Mouse (Mus musculus): ENCODE data around the gene Cdc20b. TPM values are rescaled to one million over a fixed set of nuclear protein-coding genes. Genes with fewer than 3 reads are reported as not detected.

Gene Cdc20b
- not detected in 2 replicates for polyA plus RNA-seq (2021; fragmentation: Nextera tagmentation)
- long read RNA-seq, experiment 1: 0 reads
- long read RNA-seq, experiment 2: 0 reads

DNA sequence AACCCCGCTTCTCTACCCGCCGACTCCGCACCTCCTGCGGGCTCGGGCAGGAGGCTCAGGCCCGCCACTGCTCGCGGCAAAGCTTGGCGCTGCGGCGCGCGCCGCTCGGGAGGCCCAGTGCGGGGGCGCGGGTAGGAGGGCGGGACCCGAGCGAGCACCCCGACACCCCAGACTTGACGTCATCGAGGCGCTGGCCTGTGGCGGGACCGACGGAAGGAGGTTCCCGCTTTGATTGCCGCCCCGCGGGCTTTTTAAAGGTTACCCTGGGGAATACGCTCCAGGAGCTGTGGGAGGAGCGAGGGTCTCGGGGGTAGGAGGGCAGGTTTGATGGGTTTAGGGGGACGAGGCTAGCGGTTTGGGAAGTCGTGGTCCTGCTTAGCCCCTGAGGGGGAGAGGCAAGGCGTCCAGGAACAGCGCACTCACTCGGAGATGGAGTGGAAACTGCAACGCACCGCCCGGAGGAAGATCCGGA lies at the start of gene Cdc20b:
Cdc20b (plus strand) TSS at position 162 of the 472 bp plus-strand sequence.

GRCm38 (mm10) chr13:112987532-112987943 lies 47.4 kb upstream of the Cdc20b start, which contains the start of gene Ccno:
Ccno (plus strand) TSS chr13:112987802.

GRCm38 (mm10) chr13:112993531-112994152 lies 41.3 kb upstream of the Cdc20b start, which contains the start of gene Mcidas:
Mcidas (plus strand) TSS chr13:112993845.

DNA sequence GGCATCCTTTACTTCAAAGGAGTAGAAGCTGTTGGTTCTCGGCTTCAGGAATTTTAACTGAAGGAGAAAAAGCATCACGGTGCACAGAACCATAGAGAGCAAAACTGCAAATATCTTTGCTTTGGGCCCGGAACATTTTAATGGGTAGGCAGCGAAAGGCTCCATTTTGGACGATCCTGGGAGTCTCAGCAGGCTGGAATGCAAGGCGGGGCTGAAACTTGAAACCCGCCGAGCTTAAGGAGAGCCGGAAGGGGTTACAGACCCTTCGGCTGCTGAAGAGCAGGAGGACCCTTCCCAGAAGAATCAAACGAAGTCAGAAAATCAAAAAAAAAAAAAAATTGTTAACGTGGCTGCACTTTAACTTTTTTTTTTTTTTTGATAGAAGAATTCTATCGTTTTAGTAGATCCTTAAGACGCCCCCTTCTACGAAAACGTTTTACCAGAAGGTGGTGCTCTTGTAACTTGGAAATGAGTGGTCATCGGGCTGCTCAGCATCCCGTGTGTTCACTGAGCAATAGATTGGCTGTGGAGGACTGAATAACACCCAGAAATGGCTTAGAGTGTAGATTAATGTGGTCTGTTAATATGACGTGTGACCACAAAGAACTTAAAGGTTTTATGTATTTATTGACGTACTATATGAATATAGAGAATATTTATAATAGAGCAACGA lies 11.4 kb downstream of the Cdc20b start, which contains the start of gene Gpx8:
Gpx8 (minus strand) TSS at position 200 of the 673 bp plus-strand sequence.

GRCm38 (mm10) chr13:113100879-113101278 lies 66.0 kb downstream of the Cdc20b start, which contains the start of gene Gzma:
Gzma (minus strand) TSS chr13:113100981.

Other genes starting within 250 kb of the Cdc20b start
- gene Plpp1, start 234.3 kb upstream of the Cdc20b start, polyA plus RNA-seq (2021; fragmentation: Nextera tagmentation): 55.0 and 68.4 TPM in 2 replicates
- 20.2 and 22.8 TPM in 2 replicates for gene Mtrex, start 107.7 kb upstream of the Cdc20b start, polyA plus RNA-seq (2021; fragmentation: Nextera tagmentation)
- 13.4 and 17.0 TPM in 2 replicates for gene Dhx29, start 107.7 kb upstream of the Cdc20b start, polyA plus RNA-seq (2021; fragmentation: Nextera tagmentation)
- 1.7 and 3.0 TPM in 2 replicates for gene Ccno, start 47.3 kb upstream of the Cdc20b start, polyA plus RNA-seq (2021; fragmentation: Nextera tagmentation)
- gene Mcidas, start 41.3 kb upstream of the Cdc20b start, polyA plus RNA-seq (2021; fragmentation: Nextera tagmentation): 0.30 and 0.37 TPM in 2 replicates
- gene Gpx8, start 11.3 kb downstream of the Cdc20b start, polyA plus RNA-seq (2021; fragmentation: Nextera tagmentation): 7.3 and 7.8 TPM in 2 replicates
- gene Gzma, start 65.9 kb downstream of the Cdc20b start, polyA plus RNA-seq (2021; fragmentation: Nextera tagmentation): not detected in 2 replicates
- 0.05 and 0.15 TPM in 2 replicates for gene Esm1, start 174.5 kb downstream of the Cdc20b start, polyA plus RNA-seq (2021; fragmentation: Nextera tagmentation)
- 0.09 and 0.21 TPM in 2 replicates for gene Gzmk, start 190.8 kb downstream of the Cdc20b start, polyA plus RNA-seq (2021; fragmentation: Nextera tagmentation)